Mouse (Mus musculus): Measurements from ENCODE around the gene Spats2l.

Spats2l gene

DNA sequence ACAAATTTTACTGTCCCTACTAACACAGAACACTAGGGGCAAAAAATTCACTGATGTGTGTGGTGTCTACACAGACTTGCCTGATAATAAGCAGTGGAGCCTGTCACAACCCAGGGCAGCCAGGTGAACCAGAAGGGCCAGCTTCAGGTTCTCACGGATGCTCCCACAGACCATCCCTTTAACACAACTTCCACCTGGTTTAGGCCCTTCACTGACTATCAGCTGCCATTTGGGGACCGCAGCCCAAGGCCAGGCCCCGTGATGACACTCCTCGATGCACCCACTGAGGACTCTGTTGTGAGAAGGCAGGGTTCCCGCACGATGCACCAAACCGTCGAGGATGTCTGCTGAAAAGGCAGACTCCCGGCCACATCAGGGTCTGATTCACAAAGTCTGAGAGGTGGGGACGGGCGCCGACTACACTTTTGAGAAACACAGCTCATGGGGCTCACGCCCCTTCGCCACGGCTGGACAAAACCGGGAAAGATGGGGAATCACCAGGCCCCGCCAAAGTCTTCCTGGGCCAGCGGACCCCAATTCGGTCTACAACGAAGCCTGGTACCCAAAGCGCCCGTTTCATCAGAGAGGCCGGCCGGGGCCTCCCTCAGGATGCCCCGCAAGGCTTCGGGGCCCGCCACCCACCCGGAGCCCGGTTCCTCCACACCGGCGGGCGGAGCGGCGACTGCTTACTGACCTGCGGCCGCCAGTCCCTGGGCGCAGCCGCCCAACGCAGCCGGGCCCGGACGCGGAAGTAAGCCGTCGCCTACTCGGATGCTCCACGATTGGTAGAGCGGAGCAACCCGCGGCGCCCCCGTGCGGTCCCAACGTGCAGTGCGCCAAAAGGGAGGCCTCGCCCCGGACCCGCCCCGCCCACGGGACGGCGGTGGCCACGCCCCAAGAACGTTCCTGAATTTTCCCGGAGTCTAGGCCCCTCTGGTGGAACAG, 195.6 kb downstream of the Spats2l start:
- DNase-seq (ENCODE audit: low spot score) = peak; percentile 93

DNA sequence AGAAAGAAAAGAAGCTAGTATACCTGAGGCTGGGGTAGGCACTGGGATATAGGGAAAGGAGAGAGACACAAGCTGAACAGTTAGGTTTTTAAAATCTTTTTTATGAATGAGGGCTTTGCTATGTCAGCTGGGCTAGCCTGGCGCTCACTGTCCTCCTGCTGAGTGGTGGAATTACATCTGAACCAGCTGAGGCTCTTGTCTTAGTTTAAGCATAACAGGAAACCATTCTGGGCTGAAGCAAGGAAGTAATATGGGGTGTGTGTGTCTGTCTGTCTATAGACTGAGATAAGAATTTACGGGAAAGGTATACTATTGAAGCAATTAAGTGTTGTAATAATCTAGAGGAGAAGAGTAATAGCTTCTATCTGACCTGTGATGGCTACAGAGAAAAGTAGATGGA, 197.6 kb downstream of the Spats2l start:
- no peak for DNase-seq (ENCODE audit: low spot score)

DNA sequence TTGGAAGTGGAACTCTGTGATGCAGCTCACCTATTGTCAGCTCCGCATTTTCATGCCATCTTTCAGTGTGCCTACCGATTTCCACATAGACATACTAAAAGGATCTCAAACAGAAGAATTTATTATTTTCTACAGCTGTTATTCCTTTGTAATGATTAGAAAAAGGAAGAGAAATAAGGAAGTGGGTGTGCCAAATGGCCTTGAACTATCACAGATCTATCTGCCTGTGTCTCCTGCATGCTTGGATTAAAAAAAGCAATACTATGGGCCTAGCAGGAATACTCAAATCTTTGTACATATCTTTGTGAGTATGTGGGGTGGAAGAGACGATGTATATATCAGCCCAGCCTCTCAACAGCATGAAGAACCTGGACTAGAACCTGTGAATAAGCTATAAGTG, 202.9 kb downstream of the Spats2l start:
- DNase-seq (ENCODE audit: low spot score) = no peak

DNA sequence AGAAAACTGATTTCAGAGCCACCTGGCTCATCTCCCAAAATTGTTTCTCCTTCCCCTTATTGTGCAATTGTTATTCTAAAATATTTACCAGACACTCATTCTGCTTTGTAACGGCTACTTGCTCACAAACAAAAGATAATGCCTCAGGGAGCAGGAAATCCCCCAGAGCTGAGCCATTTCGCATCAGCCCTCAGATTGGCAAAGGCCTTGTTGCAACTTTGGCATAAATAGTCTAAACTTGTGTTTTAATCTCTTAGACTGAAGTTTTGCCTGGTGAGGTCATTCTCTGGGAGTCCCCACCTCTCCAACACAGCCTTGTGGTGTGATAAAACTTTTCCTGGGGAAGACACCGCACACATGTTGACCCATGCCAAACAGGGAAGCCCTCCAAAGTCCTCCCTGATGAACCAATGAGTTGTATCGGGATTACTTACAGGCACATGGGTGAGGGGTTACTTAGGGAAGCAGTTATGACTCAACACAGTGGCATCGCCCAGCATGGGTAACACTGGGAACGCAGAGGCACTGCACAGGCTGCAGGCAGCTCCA, 215.2 kb downstream of the Spats2l start:
- no peak for DNase-seq (ENCODE audit: low spot score)

DNA sequence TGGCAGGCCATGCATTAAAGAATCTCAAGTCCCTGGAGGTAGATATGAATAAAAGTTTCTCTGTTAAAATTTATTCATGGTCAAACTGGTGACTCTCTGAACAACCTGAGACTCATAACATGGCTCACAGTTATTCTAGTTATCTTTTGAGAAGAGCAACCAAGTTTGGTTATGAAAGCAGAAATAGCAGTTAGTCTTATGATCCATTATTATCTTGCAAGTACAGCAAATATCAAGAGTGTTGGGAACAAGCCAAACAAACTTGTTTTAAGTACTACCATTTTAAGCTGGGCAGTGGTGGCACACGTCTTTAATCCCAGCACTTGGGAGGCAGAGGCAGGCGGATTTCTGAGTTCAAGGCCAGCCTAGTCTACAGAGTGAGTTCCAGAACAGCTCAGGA, 217.3 kb downstream of the Spats2l start:
- no peak for DNase-seq (ENCODE audit: low spot score)

DNA sequence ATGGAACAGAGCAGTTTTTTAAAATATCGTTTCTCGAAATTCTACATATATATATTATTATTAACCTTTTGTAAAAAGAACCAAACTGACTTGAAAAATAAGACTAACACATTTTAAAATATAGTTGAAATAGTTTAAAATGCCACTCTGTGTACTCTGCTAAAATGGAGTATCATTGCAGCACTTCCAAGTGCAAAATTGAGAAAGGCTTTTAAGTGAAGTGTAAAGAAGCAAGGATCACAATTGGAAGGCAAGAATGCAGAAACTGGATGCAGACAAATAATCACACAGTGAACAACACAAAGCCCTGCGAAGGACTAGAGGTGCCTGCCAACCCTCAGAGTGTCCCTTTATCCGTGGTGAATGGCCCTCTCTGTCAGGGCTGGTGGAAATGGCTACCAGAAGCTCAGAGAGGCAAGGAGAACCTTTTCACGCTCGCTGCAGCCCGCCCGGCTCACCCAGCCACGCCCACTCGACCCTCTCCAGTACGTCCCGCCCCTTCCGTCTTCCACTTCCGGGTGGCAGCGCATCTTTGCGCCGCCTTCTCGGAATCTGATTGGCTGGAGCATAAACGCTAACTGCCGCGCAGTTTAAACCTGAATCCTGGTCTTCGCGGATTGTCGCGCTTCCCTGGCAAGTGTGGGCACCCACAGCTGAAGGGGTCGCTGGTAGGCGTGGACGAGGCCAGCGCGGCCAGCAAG, 221.6 kb downstream of the Spats2l start, which contains the start of gene Sgo2a:
Sgo2a (plus strand) TSS at position 540 of the 701 bp plus-strand sequence.
- peak; percentile 70 for DNase-seq (ENCODE audit: low spot score)

DNA sequence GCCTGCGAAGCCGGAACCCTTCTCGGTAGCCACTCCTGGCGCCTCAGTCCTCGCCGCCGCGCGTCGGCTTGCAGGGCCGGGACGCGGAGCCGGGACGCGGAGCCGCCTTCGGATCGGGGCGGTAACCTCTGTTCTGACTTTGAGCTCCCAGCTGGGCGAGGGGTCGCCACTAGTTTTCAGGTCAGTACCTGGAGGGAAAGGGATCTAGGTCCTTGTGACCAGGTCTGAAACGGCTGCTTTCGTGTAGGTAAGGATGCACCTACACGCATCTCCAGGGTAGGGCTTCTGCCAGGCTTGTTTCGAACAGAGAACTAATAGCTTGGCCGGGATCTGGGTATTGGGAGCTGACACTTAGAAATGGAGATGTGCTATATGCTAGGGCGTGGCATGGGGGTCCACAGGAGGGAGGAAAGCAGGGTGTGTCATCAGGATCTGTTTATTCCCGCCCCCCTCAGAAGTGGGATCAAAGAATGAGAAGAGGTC, 222.2 kb downstream of the Spats2l start:
- DNase-seq (ENCODE audit: low spot score) = no peak

Measured in layer of hippocampus, adult 9-10 months (tissue).